Mouse (Mus musculus) layer of hippocampus, adult 8-10 months (tissue): ENCODE data around the gene Stambpl1. TPM values are rescaled to one million over a fixed set of nuclear protein-coding genes. Genes with fewer than 3 reads are reported as not detected.
A peak's percentile ranks its signal among the peaks of the same experiment; 100 is the strongest.

Experiments
- DNase-seq, 2 experiments: peaks; one replicate each; pipeline ENCODE4 v3.0.0; 2022; ENCODE audit warnings: low spot score in 2 of 2
- total RNA-seq, 4 experiments: library from RNA; stranded (reverse); gene quantifications; 2 replicates each; pipeline ENCODE4 v1.2.4; 2022

The Stambpl1 gene
- total RNA-seq, 4 experiments from 2014 or later, result 20.6 to 24.6 (median 22.9) TPM

DNA sequence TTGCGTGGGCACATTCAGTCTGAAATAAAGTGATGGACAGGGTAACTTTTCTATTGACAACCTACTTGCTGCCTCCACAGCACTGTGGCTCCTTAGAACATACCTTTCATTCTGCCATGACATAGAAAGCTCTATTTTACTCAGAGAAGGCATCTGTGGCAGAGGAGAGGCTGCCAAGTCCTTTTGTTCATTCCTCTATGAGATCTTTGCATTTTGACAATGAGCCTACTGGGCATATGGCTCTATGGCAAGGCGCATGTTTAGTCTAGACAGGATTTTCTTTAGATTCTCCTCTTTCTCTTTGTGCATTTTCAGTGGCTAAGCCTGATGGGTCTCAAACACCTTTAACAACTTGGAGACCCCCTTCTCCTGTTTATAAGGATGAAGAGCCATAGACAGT lies 45.7 kb downstream of the Stambpl1 start:
- no peak for DNase-seq

DNA sequence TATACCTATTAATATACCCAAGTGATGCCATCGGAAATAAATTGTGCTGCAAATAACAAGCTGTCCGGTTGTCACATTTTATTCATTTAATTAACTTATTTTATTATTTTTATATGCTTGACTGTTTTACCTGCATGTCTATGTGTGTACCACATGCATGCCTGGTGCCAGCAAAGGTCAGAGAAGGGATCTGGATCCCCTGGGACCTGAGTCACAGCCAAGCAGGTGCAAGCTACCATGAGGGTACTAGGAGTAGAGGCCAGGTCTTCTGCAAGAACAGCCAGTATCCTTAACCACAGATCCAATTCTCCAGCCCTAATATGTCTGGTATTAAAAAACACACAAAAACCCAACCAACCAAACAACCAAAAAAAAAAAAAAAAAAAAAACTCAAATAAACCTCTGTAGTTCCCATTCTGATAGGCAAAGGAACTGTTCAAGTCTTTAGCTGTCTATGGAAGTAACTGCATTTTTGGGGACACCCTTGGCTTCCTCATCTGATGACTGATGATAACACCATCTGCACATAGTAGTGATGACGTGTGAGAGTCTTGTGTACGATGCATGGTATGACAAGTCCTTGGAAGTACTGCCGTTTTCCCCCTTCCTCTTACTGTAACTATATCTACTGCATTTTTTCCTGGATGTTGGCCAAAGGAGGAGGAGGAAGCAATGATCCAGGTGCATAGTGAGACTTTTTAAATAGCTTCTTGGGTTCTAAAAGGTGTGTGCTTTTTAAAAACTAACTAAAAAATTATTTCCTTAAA lies 48.4 kb downstream of the Stambpl1 start:
- DNase-seq, result no peak

DNA sequence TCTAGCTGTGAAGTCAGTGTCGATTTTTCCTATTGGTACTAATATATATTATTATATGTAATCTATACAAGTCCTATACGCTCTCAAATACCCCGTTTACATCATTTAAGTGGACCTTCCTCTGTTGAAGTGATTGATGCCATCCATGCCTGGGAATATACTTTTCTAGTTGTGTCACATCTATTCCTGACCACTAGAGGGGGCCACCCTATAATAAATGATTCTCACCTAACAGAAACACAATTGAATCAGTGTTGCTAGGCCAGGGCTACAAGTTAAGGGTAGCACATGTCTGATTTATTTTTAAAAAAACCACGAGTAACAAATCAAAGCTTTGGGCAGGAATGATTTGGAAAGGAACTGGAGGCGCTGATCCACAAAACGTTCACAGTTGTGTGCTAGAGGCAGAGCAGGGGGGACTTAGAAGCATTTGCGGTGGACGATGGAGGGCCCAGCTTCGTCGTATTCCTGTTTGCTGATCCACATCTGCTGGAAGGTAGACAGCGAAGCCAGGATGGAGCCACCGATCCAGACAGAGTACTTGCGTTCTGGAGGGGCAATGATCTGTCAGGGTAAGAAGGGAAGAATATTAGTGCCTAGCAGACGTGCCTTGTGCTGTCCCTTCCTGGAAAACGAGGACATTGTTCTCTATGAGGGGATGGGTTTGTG lies 49.4 kb downstream of the Stambpl1 start:
- DNase-seq, result no peak

DNA sequence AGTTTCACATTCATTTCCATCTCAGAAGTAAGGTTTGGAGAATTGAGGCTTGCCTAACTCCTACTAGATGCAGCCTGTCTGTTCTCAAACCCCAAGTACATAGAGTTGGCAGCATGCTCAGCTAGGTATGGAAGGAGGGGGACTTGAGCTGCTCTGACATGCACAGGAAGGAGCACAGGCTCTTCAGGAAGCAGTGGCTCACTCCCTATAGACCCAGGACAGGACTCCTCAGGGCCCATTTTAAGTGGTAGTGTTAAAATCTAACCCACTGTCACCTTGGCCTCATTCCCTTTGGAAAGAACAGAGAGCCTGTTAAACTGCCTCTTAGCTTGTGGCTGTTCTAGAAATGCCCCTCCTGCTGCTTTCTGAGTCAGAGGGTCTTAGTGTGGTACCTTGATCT lies 50.9 kb downstream of the Stambpl1 start:
- DNase-seq, result no peak

DNA sequence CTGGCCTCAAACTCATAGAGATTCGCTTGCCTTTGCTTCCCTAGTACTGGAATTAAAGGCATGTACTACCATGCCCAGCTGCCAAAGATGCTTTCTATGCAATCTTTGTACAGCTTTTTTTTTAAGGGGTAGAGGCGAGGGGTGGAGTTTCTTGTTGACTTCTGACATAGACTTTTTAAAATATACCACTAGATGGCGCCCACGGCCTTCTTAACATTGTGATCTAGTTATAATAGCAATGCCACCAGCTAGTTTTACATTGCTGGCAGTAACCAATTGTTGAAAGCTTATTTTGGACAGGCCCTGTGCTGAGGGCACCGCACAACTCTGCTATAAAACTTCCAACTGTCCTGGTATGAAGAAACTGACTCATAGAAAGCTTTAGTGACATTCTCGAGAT lies 52.0 kb downstream of the Stambpl1 start:
- DNase-seq, result peak in 1 of 2 experiments; percentile 44

DNA sequence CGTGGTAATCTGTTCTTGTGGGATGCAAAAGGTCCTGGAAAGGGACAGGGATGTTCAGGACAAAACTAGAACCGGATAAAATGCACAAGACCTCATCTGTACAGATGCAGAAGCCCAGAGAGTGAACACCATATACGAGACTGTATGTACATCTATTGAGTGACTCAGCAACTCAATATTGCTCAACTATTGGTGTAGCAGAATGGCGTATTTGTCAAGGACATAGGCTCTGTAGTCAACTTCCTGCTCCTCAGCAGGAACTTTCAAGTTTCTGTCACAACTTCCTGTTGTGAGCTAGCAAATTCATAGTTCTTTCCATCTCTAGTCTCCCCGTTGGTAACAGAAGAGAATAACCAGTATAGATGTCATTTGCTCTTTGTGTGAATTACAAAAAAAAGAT lies 56.5 kb downstream of the Stambpl1 start:
- no peak for DNase-seq

DNA sequence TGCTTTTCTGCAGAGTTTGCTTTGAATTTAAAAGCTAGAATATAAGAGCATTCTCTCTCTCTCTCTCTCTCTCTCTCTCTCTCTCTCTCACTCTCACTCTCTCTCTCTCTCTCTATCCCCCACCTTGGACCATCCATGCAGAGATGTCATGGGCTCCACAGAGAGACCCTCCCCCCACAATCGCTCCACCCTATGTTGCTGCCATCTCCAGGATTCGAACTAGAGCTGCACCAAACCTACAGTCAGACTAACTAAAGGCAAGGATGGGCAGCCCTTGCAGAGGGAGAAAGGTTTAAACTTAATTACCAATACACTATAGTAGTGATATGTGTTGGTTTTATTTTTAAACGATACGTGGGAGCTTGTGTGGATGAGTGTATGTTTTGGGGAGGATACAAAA lies 58.6 kb downstream of the Stambpl1 start:
- DNase-seq, result no peak

DNA sequence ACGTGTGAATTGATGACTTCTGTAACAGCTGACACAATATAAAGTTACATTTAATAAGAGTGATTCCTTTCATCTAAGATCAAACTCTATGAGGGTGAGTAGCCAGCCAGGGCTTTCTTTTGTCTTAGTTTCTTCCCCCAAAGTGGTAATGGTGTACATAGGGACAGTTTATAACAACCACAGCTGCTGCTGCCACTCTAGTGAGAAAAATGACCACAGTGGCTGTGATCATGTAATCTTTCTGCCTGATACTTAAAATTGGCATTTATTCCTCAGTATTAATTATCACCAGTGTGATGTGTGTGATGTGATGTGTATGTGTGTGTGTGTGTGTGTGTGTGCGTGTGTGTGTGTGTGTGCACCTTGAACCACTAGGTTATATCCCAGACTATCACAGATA lies 59.9 kb downstream of the Stambpl1 start:
- no peak for DNase-seq

DNA sequence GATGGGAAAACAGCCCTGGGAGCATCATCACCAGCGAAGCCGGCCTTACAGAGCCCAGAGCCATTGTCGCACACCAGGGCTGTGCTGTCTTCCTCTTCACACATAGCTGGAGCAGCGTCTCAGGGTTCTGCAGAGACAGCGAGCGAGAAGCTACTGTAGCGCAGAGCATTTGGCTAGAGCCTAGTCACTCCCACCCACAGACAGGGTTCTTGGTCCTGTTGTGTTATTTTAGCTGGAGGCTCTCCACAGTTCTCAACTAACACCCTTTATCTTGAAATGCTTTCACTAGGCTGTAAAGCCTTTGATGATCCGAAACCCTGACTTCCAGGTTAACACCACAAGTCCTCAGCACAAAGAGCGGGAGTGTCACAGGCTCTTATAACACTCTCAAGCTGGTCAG lies 60.4 kb downstream of the Stambpl1 start:
- DNase-seq, result no peak

DNA sequence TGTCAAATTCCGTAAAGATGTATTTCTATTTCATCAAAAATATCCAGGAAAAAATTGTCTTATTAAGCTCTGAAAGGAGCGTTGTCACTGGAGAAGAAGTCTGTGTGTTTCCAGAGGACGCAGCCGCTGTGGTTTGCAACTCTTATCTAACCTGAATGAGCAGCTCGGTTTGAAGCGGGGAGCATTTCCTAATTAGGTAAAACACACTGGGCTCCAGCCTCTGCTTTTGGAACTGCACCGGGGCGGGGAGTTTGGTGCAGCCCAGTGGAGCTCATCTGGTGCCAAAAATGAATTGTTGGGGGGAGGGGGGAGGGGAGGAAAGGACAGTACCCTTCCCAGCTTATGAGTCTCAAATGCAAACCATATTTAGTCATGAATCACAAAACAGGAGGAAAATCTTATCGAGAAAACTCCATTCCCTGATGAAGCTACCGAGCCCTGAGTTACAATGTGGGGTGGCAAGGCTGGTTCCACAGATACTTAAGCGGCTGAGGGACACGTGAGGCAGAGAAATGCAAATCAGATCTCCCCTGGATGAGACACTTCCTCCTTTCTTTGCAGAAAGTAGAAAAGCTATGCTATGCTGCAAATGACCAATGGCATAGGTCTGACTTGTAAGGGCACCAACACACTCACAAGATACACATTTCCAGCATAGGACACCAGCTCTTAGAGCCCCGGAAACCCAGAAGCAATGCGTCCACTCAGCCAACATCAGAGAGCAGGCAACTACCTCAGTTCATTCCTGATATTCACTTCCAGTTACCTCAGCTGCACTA lies 62.3 kb downstream of the Stambpl1 start:
- no peak for DNase-seq

DNA sequence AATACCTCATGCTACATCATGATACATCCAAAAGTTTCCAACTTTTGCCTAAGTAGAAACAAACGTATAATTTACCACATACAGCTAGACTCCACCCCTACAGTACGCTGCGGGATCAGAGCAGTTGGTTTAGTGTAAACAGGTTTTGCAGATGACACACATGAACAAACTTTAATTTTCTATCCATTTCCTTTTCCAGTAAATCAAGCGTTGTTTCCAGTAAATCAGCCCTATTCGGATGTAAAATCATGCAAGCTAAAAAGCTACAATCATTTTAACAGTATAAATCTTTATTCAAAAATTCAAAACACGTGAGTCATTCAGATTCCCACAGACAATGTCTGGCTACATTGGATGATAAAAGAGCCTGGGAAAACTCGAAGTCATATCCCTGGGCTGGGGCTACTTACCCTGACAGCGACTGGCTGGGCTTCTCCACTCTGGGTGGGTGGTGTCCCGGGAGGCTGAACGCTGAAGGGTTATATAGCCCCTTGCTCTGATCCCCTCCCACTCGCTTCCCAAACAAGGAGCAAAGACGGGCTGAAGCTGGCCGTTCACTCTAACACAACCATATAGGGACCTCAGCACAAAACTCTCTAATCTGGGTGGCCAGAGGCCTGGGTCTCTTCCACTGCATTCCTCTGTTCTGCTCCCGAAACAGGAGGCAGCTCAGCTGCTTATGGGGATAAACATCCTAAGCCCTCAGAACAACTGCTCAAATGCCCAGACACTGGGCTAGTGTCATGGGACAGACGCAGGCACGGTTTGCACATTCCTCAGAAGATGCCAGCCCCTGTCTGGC lies 63.1 kb downstream of the Stambpl1 start, which contains the start of gene Acta2:
Gene Acta2, minus strand, starts transcription at position 711 of the 802 bp plus-strand sequence.
- no peak for DNase-seq

DNA sequence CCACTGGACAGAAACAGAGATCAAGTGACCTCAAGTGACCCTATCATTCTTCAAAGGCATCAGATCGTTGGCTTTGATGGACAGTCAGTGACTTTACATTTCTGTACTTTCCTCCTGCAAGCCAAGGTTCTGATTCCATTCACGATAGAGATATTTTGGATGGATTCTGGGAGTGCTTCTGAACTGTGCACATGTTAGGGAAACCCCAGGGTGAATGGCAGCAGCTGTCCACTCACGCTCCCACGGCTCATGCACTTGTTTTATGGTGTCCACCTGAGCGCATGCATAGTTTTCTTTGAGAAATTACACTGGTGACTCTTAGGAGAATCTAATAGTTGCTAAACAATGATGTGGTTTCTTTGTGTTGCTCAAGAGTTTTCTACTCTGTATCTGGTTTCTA lies 64.1 kb downstream of the Stambpl1 start:
- no peak for DNase-seq

DNA sequence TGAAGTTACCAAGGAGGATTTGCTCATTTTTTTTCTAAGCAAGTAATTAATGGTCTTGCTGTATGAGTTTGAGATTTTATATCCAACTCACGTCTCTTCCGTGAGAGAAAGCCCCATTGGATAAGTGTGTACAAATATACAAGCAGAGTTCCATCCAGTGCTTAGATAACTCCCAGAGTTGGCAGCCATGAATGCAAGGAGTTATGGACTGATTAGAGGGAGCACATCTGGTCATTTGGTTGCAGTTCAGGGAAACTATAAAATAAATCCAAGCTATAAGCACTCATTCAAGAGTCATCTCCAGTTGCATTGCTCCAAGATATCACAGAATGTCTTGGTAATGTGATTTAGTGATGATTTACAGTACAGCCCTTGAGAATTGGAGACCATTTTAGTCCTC lies 64.9 kb downstream of the Stambpl1 start:
- DNase-seq, result no peak

DNA sequence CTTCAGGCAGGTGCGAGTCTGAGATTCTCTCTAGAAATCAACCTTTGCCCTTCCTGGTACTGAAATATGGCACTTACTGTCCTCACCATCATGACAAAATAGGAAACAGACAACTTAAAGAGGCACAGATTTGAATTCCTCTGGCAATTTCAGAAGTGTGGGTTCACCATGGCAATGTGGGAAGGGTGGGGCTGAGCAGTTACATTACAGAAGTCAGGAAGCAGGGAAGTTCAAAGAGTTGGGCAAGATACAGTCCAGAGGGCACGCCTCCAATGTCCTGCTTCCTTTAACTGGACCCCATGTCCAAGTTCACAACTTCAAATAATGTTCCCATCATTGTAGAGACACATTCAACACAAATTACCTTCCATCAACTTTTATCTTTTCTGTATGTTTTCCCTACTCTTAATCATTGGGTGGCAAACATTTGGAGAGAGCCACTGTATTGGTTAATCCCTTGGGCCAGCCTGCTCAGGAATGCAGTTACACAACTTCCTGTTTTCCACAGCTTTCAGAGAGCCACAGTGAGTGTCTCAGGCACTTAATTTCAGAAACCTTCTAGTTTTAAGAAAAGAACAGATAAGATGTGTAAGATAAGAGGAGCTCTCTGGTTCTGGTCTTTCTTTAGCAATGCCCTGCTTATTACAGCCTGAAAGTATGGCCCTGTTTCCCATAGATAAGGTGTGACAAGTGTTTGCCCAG lies 70.4 kb downstream of the Stambpl1 start:
- no peak for DNase-seq

DNA sequence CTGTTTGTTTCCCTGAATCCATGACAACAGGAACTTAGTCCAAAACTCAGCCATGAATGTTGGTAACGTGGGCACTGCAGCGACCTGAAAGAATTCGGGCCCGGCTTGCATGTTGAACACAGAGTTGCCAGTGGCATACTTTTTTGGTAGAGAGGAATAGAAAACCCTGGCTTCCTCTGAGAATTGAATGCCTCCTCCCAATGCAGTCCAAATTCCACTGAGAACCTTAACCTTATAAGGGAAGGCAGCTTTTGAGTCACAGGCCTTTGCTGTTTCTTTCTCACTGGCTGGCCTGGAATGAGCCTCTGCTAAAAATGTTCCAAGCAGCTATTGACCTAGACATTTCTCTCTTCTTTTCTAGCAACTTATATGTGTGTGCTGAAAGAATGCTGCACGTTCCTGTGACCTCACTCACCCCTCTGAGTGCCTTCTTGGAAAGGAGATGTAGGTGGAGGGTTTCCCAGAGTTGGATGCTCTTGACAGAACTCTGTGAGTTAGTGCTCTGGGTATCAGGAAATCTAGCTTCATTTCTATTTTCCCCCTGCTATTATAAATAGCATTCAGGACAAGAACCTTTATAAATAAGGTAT lies 73.7 kb downstream of the Stambpl1 start:
- no peak for DNase-seq

DNA sequence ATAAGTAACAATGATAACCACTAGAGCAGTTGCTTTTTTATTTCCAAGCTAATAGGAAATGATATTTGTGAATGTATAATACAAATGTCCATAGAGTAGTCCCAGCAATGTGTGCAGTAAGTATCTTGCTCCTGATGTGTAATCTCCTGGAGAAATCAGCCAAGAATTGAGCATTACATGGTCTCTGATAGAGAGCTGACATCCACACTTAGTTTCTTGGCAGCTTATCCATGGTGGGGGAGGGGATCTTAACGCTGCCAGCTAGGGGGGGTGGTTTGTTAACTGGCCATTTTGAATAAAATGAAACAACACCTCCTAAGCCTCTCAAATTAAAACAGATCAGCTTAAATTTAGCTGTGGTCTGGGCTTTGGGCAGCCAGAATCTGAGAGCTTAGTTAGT lies 77.0 kb downstream of the Stambpl1 start:
- no peak for DNase-seq

DNA sequence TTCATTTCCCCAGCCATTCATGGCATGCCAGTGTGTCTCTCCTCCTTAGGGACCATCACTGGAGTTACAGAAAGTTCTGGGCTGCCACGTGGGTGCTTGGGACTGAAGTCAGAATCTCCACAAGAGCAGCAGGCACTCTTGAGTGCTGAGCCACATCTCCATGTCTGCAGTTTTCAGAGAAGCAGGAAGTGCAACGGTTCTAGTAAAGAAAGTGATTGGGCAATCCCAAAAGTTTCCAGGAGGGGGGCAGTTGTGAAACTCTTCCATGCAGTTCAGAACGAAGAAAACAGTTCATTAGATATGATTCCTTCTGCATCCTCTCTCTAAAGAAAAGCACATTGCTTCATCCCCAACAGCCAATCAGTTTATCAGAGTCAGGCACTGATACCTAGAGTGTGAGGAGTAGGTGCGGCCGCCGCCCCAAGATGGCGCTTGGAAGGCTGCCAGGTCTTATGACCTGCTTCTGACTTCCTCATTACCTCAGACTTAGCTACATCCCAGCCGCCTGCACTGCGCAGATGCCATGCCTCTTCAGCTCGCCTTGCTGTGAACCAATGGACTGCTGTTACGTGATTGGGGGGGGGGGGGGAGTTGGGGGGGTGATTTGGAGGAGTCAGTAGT lies 78.2 kb downstream of the Stambpl1 start:
- DNase-seq, result no peak

DNA sequence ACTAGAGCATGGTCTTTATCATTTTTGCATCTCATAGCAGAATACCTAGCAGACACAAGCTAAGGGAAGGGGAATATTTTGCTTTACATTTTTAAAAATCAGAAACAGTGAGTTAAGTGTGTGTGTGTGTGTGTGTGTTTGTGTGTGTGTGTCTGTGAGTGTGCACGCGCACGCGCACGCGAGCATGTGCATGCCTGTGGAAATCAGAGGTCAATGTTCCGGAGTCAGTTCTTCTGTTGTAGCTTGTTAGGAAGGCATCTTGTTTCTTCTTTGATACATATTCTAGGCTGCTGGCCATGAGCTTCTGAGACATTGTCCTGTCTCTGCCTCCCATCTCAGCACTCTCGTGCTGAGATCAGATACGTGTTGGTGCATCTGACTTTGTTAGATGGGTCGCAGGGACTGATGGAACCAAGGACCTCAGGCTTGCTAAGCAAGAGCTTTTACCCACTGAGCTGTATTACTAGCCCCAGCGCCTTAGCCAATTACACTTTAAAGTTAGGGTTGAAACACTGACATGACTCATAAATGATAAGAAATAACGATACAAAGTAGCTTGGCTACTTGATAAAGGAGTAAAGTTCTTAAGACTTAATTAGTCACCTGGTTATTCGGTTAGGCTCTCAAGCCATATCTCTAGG lies 78.9 kb downstream of the Stambpl1 start:
- no peak for DNase-seq

DNA sequence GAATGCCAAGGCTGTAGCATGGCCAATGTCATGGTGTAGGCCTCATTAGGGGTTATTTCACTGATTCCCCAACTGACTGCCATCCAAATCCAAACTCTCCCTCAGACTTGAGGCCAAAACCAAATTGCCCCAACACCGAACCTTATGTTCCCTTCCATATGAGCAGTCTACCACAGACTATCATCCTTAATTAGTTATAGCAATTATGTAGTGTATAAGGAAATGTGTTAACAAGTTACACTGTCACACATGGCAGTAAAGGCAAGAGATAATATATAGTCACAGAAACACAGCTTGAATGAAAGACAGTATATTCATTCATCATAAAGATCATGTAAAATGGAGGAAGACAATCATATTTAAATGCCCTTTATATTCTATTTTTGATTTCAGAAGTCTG lies 81.0 kb downstream of the Stambpl1 start:
- DNase-seq, result no peak
